Mouse (Mus musculus) heart, adult 18-20 months (tissue): ENCODE results near the gene Metap1d. TPM values are rescaled to one million over a fixed set of nuclear protein-coding genes. Genes with fewer than 3 reads are reported as not detected.

Experiments used
- DNase-seq, 2 experiments: peaks; one replicate each; pipeline ENCODE4 v3.0.0; 2021 to 2022; ENCODE audit warnings: mixed read lengths in 1 of 2
- total RNA-seq, 2 experiments: library from RNA; stranded (reverse); gene quantifications; 2 replicates each; pipeline ENCODE4 v1.2.3; 2021

The Metap1d gene
- total RNA-seq, 2 experiments from 2014 or later = 37.4 to 39.6 TPM

GRCm38 (mm10) chr2:71543948-71544347 is 90.9 kb downstream of the Metap1d start:
- peak in 1 of 2 experiments; percentile 30 for DNase-seq

GRCm38 (mm10) chr2:71544391-71545285 is 91.6 kb downstream of the Metap1d start:
- DNase-seq = peak in 1 of 2 experiments; percentile 46

GRCm38 (mm10) chr2:71545401-71545881 is 92.4 kb downstream of the Metap1d start:
- DNase-seq = peak in 1 of 2 experiments; percentile 67

GRCm38 (mm10) chr2:71545882-71546639 is 93.0 kb downstream of the Metap1d start:
- peak in 1 of 2 experiments; percentile 46 for DNase-seq

GRCm38 (mm10) chr2:71546640-71547071 is 93.6 kb downstream of the Metap1d start, which contains the start of gene Dlx2:
Gene Dlx2 (minus strand): TSS chr2:71546754.
- DNase-seq = peak in 1 of 2 experiments; percentile 40

GRCm38 (mm10) chr2:71547829-71548228 is 94.8 kb downstream of the Metap1d start:
- peak; percentile 62 to 85 for DNase-seq

- no peak for DNase-seq
Observed at GRCm38 (mm10) chr2:71550330-71550729, 97.3 kb downstream of the Metap1d start.

- DNase-seq = no peak
Observed at GRCm38 (mm10) chr2:71551704-71552103, 98.6 kb downstream of the Metap1d start.

- no peak for DNase-seq
Observed at GRCm38 (mm10) chr2:71556071-71556470, 103.0 kb downstream of the Metap1d start.

- DNase-seq = no peak
Observed at GRCm38 (mm10) chr2:71566466-71566865, 113.4 kb downstream of the Metap1d start.

- DNase-seq = no peak
Observed at GRCm38 (mm10) chr2:71573736-71574135, 120.7 kb downstream of the Metap1d start.

Other genes with a start within 250 kb of the Metap1d start
- 10 to 100 TPM; 60.3 to 62.0 TPM for gene Dync1i2, start 241.6 kb upstream of the Metap1d start, total RNA-seq
- 100 to 1,000 TPM; 253 to 258 TPM for gene Slc25a12, start 85.5 kb upstream of the Metap1d start, total RNA-seq
- gene Hat1, start 64.3 kb upstream of the Metap1d start, total RNA-seq = 10 to 100 TPM; 30.9 to 31.3 TPM
- under 1 TPM; 0.15 to 0.46 TPM for gene Dlx1, start 74.8 kb downstream of the Metap1d start, total RNA-seq
- not detected for gene Dlx2, start 93.5 kb downstream of the Metap1d start, total RNA-seq